Mouse (Mus musculus): ENCODE results near the gene Agpat1. TPM values are rescaled to one million over a fixed set of nuclear protein-coding genes. Genes with fewer than 3 reads are reported as not detected.

The Agpat1 gene
- polyA plus RNA-seq, 1 experiment from 2014 or later: 122 TPM

Other genes with a start within 250 kb of the Agpat1 start
- gene Btnl2, start 249.4 kb upstream of the Agpat1 start, polyA plus RNA-seq (2015; fragmentation: Nextera tagmentation; extraction: Ambion mirVana): not detected in 2 replicates
- gene Btnl1, start 227.1 kb upstream of the Agpat1 start, polyA plus RNA-seq (2015; fragmentation: Nextera tagmentation; extraction: Ambion mirVana): not detected in 2 replicates
- 3.7 and 4.5 TPM in 2 replicates for gene BC051142, start 205.4 kb upstream of the Agpat1 start, polyA plus RNA-seq (2015; fragmentation: Nextera tagmentation; extraction: Ambion mirVana)
- gene Btnl4, start 126.9 kb upstream of the Agpat1 start, polyA plus RNA-seq (2015; fragmentation: Nextera tagmentation; extraction: Ambion mirVana): not detected in 2 replicates
- not detected in 2 replicates for gene Btnl6, start 86.9 kb upstream of the Agpat1 start, polyA plus RNA-seq (2015; fragmentation: Nextera tagmentation; extraction: Ambion mirVana)
- gene Notch4, start 40.0 kb upstream of the Agpat1 start, polyA plus RNA-seq (2015; fragmentation: Nextera tagmentation; extraction: Ambion mirVana): 6.1 and 6.4 TPM in 2 replicates
- 3.4 and 4.9 TPM in 2 replicates for gene Gpsm3, start 14.5 kb upstream of the Agpat1 start, polyA plus RNA-seq (2015; fragmentation: Nextera tagmentation; extraction: Ambion mirVana)
- 7.3 and 8.3 TPM in 2 replicates for gene Pbx2, start 13.0 kb upstream of the Agpat1 start, polyA plus RNA-seq (2015; fragmentation: Nextera tagmentation; extraction: Ambion mirVana)
- 1.3 and 1.6 TPM in 2 replicates for gene Ager, start 6.4 kb upstream of the Agpat1 start, polyA plus RNA-seq (2015; fragmentation: Nextera tagmentation; extraction: Ambion mirVana)
- 281 and 296 TPM in 2 replicates for gene Rnf5, start 572 bp upstream of the Agpat1 start, polyA plus RNA-seq (2015; fragmentation: Nextera tagmentation; extraction: Ambion mirVana)
- 8.3 and 9.5 TPM in 2 replicates for gene Egfl8, start 11.7 kb downstream of the Agpat1 start, polyA plus RNA-seq (2015; fragmentation: Nextera tagmentation; extraction: Ambion mirVana)
- gene Ppt2, start 24.2 kb downstream of the Agpat1 start, polyA plus RNA-seq (2015; fragmentation: Nextera tagmentation; extraction: Ambion mirVana): 19.9 and 23.5 TPM in 2 replicates
- 6.8 and 8.1 TPM in 2 replicates for gene Prrt1, start 25.3 kb downstream of the Agpat1 start, polyA plus RNA-seq (2015; fragmentation: Nextera tagmentation; extraction: Ambion mirVana)
- 13.5 and 17.0 TPM in 2 replicates for gene Fkbpl, start 40.5 kb downstream of the Agpat1 start, polyA plus RNA-seq (2015; fragmentation: Nextera tagmentation; extraction: Ambion mirVana)
- gene Atf6b, start 42.9 kb downstream of the Agpat1 start, polyA plus RNA-seq (2015; fragmentation: Nextera tagmentation; extraction: Ambion mirVana): 110 and 121 TPM in 2 replicates
- gene Tnxb, start 66.3 kb downstream of the Agpat1 start, polyA plus RNA-seq (2015; fragmentation: Nextera tagmentation; extraction: Ambion mirVana): 0.30 and 0.34 TPM in 2 replicates
- gene C4b, start 139.6 kb downstream of the Agpat1 start, polyA plus RNA-seq (2015; fragmentation: Nextera tagmentation; extraction: Ambion mirVana): 0.19 and 0.25 TPM in 2 replicates
- gene Cyp21a1, start 200.3 kb downstream of the Agpat1 start, polyA plus RNA-seq (2015; fragmentation: Nextera tagmentation; extraction: Ambion mirVana): not detected in 2 replicates
- gene Stk19, start 232.7 kb downstream of the Agpat1 start, polyA plus RNA-seq (2015; fragmentation: Nextera tagmentation; extraction: Ambion mirVana): 41.2 and 43.1 TPM in 2 replicates
- 68.4 and 68.9 TPM in 2 replicates for gene Dxo, start 232.8 kb downstream of the Agpat1 start, polyA plus RNA-seq (2015; fragmentation: Nextera tagmentation; extraction: Ambion mirVana)
- 57.1 and 62.6 TPM in 2 replicates for gene Skiv2l, start 245.9 kb downstream of the Agpat1 start, polyA plus RNA-seq (2015; fragmentation: Nextera tagmentation; extraction: Ambion mirVana)
- 78.9 and 83.3 TPM in 2 replicates for gene Nelfe, start 246.1 kb downstream of the Agpat1 start, polyA plus RNA-seq (2015; fragmentation: Nextera tagmentation; extraction: Ambion mirVana)